Mouse (Mus musculus): Measurements from ENCODE around the gene Heatr6.

DNA sequence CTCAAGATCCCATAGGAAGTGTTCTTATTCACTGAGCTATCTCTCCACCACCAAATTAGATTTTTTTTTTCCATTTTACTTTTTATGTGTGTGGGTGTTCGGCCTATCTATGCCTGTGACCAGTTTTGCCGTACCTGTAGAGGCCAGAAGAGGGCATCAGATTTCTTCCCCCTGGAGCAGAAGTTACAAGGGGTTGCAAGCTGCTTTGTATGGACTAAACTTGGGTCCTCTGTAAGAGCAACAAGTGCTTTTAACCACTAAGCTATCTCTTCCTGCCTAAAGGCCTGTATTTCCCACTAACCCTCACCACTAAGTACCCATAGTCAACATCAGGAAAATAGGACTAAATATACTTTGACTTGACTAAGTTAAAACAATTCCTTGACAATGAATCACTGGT, 31.2 kb downstream of the Heatr6 start:
- no peak for TF ChIP-seq POLR2A (IDR thresholded peaks at IDR 0.05; ENCODE audit: borderline replicate concordance, low read depth, low read length)
- no peak for TF ChIP-seq CTCF (IDR thresholded peaks at IDR 0.05; ENCODE audit: low read depth, low read length)

Measured in bone marrow macrophage, adult 2 months (primary cell).